Mouse (Mus musculus) myocyte (in vitro differentiated cells): ENCODE results near the gene Akt1. TPM values are rescaled to one million over a fixed set of nuclear protein-coding genes. Genes with fewer than 3 reads are reported as not detected.

Source experiments
- H3K27me3 ChIP-seq: one replicate; pipeline ENCODE4 v1.6.1; 2011; ENCODE audit not compliant: control insufficient read depth, insufficient read depth, insufficient read length
- H3K36me3 ChIP-seq: one replicate; pipeline ENCODE4 v1.6.1; 2011; ENCODE audit not compliant: control insufficient read depth, insufficient read depth
- H3K4me2 ChIP-seq: one replicate; pipeline ENCODE4 v1.6.1; 2011; ENCODE audit warnings: low read depth, control low read depth
- H3K4me3 ChIP-seq: one replicate; pipeline ENCODE4 v1.5.1; 2011; ENCODE audit warnings: mild to moderate bottlenecking, control low read depth, moderate library complexity
- H3K79me2 ChIP-seq: one replicate; pipeline ENCODE4 v1.6.1; 2011; ENCODE audit not compliant: control insufficient read depth, insufficient read depth
- H3ac ChIP-seq: one replicate; pipeline ENCODE4 v1.6.1; 2011; ENCODE audit not compliant: control insufficient read depth, insufficient read length
- CEBPB ChIP-seq: IDR thresholded peaks from 2 replicates; pipeline ENCODE4 v1.6.1; 2011; ENCODE audit warnings: mild to moderate bottlenecking, moderate library complexity; ENCODE audit not compliant: poor library complexity, insufficient read depth, severe bottlenecking
- E2F4 ChIP-seq: IDR thresholded peaks from one replicate; pipeline ENCODE4 v1.6.1; 2011; ENCODE audit warnings: mild to moderate bottlenecking, control low read depth, moderate library complexity; ENCODE audit not compliant: insufficient read depth
- MAX ChIP-seq: IDR thresholded peaks from one replicate; pipeline ENCODE4 v1.6.1; 2011; ENCODE audit warnings: low read depth, mild to moderate bottlenecking, control low read depth
- MYOD1 ChIP-seq, 3 experiments: IDR thresholded peaks; one replicate each; pipeline ENCODE4 v1.6.1; 2011; ENCODE audit warnings: control low read depth in 2 of 3, low read depth in 2 of 3, mild to moderate bottlenecking in 2 of 3, moderate library complexity in 1 of 3; ENCODE audit not compliant: insufficient read length in 2 of 3, control insufficient read depth in 1 of 3
- MYOG ChIP-seq, 3 experiments: IDR thresholded peaks; one replicate each; pipeline ENCODE4 v1.6.1; 2011; ENCODE audit warnings: control low read depth in 2 of 3, low read depth in 2 of 3, mild to moderate bottlenecking in 2 of 3; ENCODE audit not compliant: insufficient read length in 2 of 3, control insufficient read depth in 1 of 3, insufficient read depth in 1 of 3
- POLR2A ChIP-seq: IDR thresholded peaks from one replicate; pipeline ENCODE4 v1.6.1; 2011; ENCODE audit warnings: low read depth, mild to moderate bottlenecking, control low read depth, moderate library complexity; ENCODE audit not compliant: insufficient read length
- POLR2AphosphoS2 ChIP-seq: IDR thresholded peaks from one replicate; pipeline ENCODE4 v1.6.1; 2011; ENCODE audit warnings: low read depth, control low read depth; ENCODE audit not compliant: insufficient read length
- REST ChIP-seq: IDR thresholded peaks from one replicate; pipeline ENCODE4 v1.6.1; 2011; ENCODE audit warnings: mild to moderate bottlenecking, control low read depth, moderate library complexity; ENCODE audit not compliant: insufficient read depth, insufficient read length
- SRF ChIP-seq: IDR thresholded peaks from one replicate; pipeline ENCODE4 v1.6.1; 2011; ENCODE audit warnings: low read depth; ENCODE audit not compliant: control insufficient read depth, insufficient read length
- TCF12 ChIP-seq: IDR thresholded peaks from one replicate; pipeline ENCODE4 v1.6.1; 2011; ENCODE audit warnings: mild to moderate bottlenecking, control low read depth; ENCODE audit not compliant: poor library complexity, insufficient read depth, severe bottlenecking
- TCF3 ChIP-seq: IDR thresholded peaks from one replicate; pipeline ENCODE4 v1.6.1; 2011; ENCODE audit warnings: low read depth, control low read depth; ENCODE audit not compliant: insufficient read length
- USF1 ChIP-seq: IDR thresholded peaks from one replicate; pipeline ENCODE4 v1.6.1; 2011; ENCODE audit warnings: low read depth, mild to moderate bottlenecking, control low read depth, moderate library complexity
- polyA plus RNA-seq: library from polyadenylated mRNA; unstranded; fragments of >200 nt; fragmentation: generic; extraction: Trizol; gene quantifications from one replicate; pipeline ENCODE4 v1.2.1, GENCODE M21; 2012; ENCODE audit warnings: missing spikeins

Gene Akt1
- polyA plus RNA-seq, 1 experiment = 352 TPM

DNA sequence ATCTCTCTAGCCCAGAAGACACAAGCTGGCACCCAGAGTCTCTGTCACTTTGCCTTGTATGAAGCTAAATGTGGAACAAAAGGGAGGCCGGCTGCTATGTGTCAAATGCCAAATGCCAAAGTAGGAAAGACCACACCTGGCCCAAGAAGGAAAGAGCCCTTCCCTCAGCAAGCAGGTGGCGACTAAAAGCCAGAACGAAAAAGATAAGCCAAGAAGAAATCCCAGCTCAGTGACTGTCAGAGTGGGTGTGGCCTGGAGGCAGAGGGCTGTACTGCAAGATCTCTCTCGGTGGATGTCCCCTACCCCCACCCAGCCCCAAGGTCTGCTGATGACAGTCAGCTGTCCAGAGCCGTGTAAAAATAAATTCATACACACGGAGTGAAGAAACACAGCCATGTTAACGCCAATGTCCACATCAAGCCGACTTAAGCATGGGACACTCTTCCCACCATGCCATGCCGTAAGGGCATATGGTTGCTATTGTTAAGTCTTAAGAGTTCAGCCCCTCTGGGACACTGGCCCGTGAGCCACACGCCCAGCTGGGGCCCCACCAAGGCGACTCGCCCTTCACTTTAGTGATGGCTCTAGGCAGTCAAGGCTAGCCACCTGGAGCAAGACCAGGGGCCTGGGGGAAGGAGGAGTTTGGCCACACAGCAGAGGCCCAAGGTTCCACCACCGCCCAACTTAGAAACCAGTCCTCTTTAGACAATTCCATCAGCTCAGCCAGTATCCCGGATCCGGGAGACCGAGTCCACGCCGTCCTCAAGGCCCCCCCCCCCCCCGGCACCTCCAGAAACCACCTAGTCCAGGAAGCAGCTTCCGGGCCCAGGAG lies 1.7 kb downstream of the Akt1 start:
- Histone ChIP-seq H3K79me2 (peaks cover 54% of the 10 kb centered on the region), H3K27me3 (no peaks in the 10 kb centered on the region), H3K36me3 (peaks cover 13% of the 10 kb centered on the region), H3K4me3 (peak overlapping the region; percentile 60), H3ac (peak overlapping the region; percentile 95), H3K4me2 (peak overlapping the region; percentile 66)
- peak in 2 of 3 experiments; percentile 27 to 43 for TF ChIP-seq MYOG (IDR thresholded peaks at IDR 0.05; ENCODE audit: control insufficient read depth in 1 of 3, insufficient read depth in 1 of 3, insufficient read length in 2 of 3, low read depth in 2 of 3)
- peak; percentile 16 to 24 (median 23) for TF ChIP-seq MYOD1 (IDR thresholded peaks at IDR 0.05; ENCODE audit: control insufficient read depth in 1 of 3, insufficient read length in 2 of 3, low read depth in 2 of 3)
- no peak for TF ChIP-seq POLR2A
- TF ChIP-seq POLR2AphosphoS2 = peak; percentile 55
- TF ChIP-seq E2F4 = no peak
- no peak for TF ChIP-seq CEBPB
- no peak for TF ChIP-seq REST
- TF ChIP-seq TCF12 = no peak
- TF ChIP-seq MAX = no peak

DNA sequence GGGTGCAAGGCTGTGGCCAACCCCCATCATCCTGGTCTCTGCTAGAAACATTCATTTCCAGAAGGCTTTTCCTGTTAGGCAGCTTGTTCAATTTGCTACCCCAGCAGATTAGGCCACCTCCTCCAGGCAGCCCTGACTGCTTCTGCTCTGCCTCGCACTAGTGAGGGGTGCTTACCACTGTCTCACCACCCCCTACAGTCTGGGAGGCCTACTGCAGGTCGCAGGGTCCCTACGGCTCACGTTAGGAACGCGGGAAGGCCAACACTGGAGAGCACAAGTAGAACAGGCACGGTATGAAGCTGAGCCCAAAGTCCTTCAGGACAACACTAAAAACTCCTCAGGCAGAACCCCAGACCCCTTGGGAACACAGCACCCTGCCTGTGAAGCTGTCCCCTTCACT lies 2.8 kb downstream of the Akt1 start:
- peak overlapping the region; percentile 66 for H3K4me2 ChIP-seq
- peaks cover 62% of the 10 kb centered on the region for H3K79me2 ChIP-seq
- peaks cover 13% of the 10 kb centered on the region for H3K36me3 ChIP-seq
- no peaks in the 10 kb centered on the region for H3K27me3 ChIP-seq
- TF ChIP-seq CEBPB (no peak), MYOD1 (IDR thresholded peaks at IDR 0.05; ENCODE audit: control insufficient read depth in 1 of 3, insufficient read length in 2 of 3, low read depth in 2 of 3) (no peak), TCF12 (no peak), MYOG (IDR thresholded peaks at IDR 0.05; ENCODE audit: control insufficient read depth in 1 of 3, insufficient read depth in 1 of 3, insufficient read length in 2 of 3, low read depth in 2 of 3) (no peak), TCF3 (no peak), MAX (no peak), POLR2A (peak; percentile 12), E2F4 (no peak)
- peak overlapping the region; percentile 60 for H3K4me3 ChIP-seq
- no peak overlapping the region for H3ac ChIP-seq

DNA sequence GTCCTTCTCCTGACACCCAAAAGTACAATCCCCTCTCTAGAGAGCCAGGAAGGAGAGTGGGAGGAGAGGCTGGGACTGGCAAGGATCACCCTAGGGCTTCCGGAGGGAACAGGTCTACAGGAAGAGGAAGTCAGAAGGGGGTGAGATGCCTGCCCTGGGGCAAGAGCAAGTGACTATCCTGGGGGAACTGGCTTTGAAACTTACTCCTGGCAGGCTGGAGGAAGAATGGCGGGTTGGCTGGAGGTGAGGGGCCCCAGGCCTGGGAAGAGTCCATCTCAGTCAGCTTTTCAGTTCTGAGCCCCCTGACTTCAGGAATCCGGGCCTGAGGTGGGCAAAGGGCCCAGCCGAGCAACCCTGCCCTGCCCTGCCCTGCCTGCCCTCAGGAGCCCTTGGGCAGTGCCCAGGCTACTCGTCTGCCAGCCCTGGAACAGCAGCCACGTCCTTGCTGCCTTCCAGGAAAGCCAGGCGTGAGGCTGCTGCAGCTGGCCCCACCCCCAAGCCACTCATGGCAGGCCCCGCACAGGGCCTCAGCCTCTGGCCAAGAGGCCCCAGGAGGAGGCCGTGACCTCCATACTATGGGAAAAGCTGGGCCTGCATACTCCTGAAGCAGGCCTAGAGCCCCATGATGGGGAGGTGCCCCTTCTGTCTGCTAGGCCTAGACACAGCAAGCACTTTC lies 3.8 kb downstream of the Akt1 start:
- H3K36me3 ChIP-seq = peaks cover 13% of the 10 kb centered on the region
- peaks cover 64% of the 10 kb centered on the region for H3K79me2 ChIP-seq
- H3K4me2 ChIP-seq = peak overlapping the region; percentile 66
- no peak for TF ChIP-seq E2F4
- no peak for TF ChIP-seq POLR2A
- TF ChIP-seq TCF3 = no peak
- TF ChIP-seq TCF12 = no peak
- no peak for TF ChIP-seq SRF
- TF ChIP-seq MYOD1 (IDR thresholded peaks at IDR 0.05; ENCODE audit: control insufficient read depth in 1 of 3, insufficient read length in 2 of 3, low read depth in 2 of 3) = peak in 1 of 3 experiments; percentile 19
- peak in 1 of 3 experiments; percentile 76 for TF ChIP-seq MYOG (IDR thresholded peaks at IDR 0.05; ENCODE audit: control insufficient read depth in 1 of 3, insufficient read depth in 1 of 3, insufficient read length in 2 of 3, low read depth in 2 of 3)
- TF ChIP-seq USF1 = no peak
- no peak overlapping the region for H3K4me3 ChIP-seq
- H3ac ChIP-seq = no peak overlapping the region
- H3K27me3 ChIP-seq = no peaks in the 10 kb centered on the region

DNA sequence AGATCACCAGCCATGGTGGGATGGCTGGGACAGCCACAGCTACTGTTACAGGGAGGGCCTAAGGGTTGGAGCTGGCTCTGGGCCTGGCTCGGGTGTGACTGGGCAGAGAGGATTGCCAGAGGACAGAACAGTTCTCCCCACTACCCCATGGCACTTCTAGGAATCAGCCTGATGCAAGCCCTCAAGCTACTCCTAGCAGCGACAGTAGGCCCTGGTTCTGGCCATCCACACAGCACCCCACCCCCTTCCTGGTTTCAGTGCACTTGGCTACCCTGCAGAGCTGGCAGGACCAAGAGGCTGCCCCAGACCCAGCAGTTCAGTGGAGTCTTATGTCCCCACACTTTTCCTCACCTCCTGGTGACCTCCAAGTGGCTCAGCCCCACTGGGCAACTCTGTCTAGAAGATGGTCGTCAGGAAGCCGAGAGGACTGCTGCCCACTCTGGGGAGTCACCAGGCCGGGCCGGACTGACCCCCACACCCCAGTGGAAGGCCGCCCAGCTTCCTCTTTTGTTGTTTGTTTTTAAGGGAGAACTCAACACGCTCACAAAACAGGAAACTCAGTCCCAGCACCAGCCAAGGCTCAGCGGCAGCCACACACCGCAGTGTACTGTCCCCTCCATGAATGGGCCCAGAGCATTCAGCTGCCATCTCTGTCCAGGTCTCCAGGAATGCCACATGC lies 6.9 kb downstream of the Akt1 start:
- TF ChIP-seq CEBPB (no peak), E2F4 (no peak), POLR2A (no peak), MYOD1 (IDR thresholded peaks at IDR 0.05; ENCODE audit: control insufficient read depth in 1 of 3, insufficient read length in 2 of 3, low read depth in 2 of 3) (no peak), MYOG (IDR thresholded peaks at IDR 0.05; ENCODE audit: control insufficient read depth in 1 of 3, insufficient read depth in 1 of 3, insufficient read length in 2 of 3, low read depth in 2 of 3) (peak in 1 of 3 experiments; percentile 24), TCF3 (no peak), USF1 (no peak), MAX (no peak), POLR2AphosphoS2 (peak; percentile 6), REST (no peak), SRF (no peak)
- Histone ChIP-seq H3K27me3 (no peaks in the 10 kb centered on the region), H3K4me2 (no peak overlapping the region), H3K79me2 (peaks cover 70% of the 10 kb centered on the region), H3ac (no peak overlapping the region), H3K4me3 (no peak overlapping the region), H3K36me3 (peaks cover 17% of the 10 kb centered on the region)
